Mouse (Mus musculus): Measurements from ENCODE around the gene Qsox1.

Gene Qsox1

GRCm38 (mm10) chr1:155812581-155813499 is at the start of gene Qsox1:
Gene Qsox1, minus strand, starts transcription at chr1:155812889.
- peak; percentile 80 for DNase-seq

GRCm38 (mm10) chr1:155854926-155855702 is 42.4 kb upstream of the Qsox1 start:
- DNase-seq = no peak

- no peak for DNase-seq
Measured at GRCm38 (mm10) chr1:155853009-155853408, 40.3 kb upstream of the Qsox1 start.

- DNase-seq = no peak
Measured at GRCm38 (mm10) chr1:155844235-155844634, 31.5 kb upstream of the Qsox1 start.

- DNase-seq = no peak
Measured at GRCm38 (mm10) chr1:155843538-155843937, 30.8 kb upstream of the Qsox1 start.

- no peak for DNase-seq
Measured at GRCm38 (mm10) chr1:155835667-155836066, 23.0 kb upstream of the Qsox1 start.

- DNase-seq = no peak
Measured at GRCm38 (mm10) chr1:155833610-155834009, 20.9 kb upstream of the Qsox1 start.

GRCm38 (mm10) chr1:155831958-155832357 is 19.3 kb upstream of the Qsox1 start:
- no peak for DNase-seq

- DNase-seq = no peak
Measured at GRCm38 (mm10) chr1:155830861-155831260, 18.2 kb upstream of the Qsox1 start.

GRCm38 (mm10) chr1:155827703-155828295 is 15.1 kb upstream of the Qsox1 start:
- no peak for DNase-seq

- DNase-seq = no peak
Measured at GRCm38 (mm10) chr1:155826803-155827395, 14.2 kb upstream of the Qsox1 start.

- DNase-seq = no peak
Measured at GRCm38 (mm10) chr1:155825940-155826716, 13.4 kb upstream of the Qsox1 start.

- DNase-seq = no peak
Measured at GRCm38 (mm10) chr1:155820646-155821045, 8.0 kb upstream of the Qsox1 start.

- DNase-seq = no peak
Measured at GRCm38 (mm10) chr1:155816167-155816566, 3.5 kb upstream of the Qsox1 start.

GRCm38 (mm10) chr1:155811995-155812580 is 601 bp downstream of the Qsox1 start:
- DNase-seq = no peak

- DNase-seq = no peak
Measured at GRCm38 (mm10) chr1:155810616-155811015, 2.1 kb downstream of the Qsox1 start.

- no peak for DNase-seq
Measured at GRCm38 (mm10) chr1:155809706-155810442, 2.8 kb downstream of the Qsox1 start.

- DNase-seq = no peak
Measured at GRCm38 (mm10) chr1:155808261-155808660, 4.4 kb downstream of the Qsox1 start.

- DNase-seq = no peak
Measured at GRCm38 (mm10) chr1:155805607-155806006, 7.1 kb downstream of the Qsox1 start.

GRCm38 (mm10) chr1:155801014-155801991 is 11.4 kb downstream of the Qsox1 start:
- no peak for DNase-seq

Data from right cerebral cortex, postnatal 14 days (tissue).